Mouse (Mus musculus): ENCODE measurements around the gene Gm9008. TPM values are rescaled to one million over a fixed set of nuclear protein-coding genes. Genes with fewer than 3 reads are reported as not detected.

Gene Gm9008
- 3.3 TPM in 1 of 2 replicates, not detected in the other for polyA plus RNA-seq (2012; rRNA removed)

GRCm38 (mm10) chr6:76497054-76497835, at the start of gene Gm9008:
TSS of gene Gm9008 (minus strand) at chr6:76497784.

All from stomach, adult 2 months (tissue).